ENCODE assay signal across 23 mouse cellular contexts in genomic region chr10:67123756-67124155, GRCm38 (mm10). TPM values are rescaled to one million over a fixed set of nuclear protein-coding genes. Genes with fewer than 3 reads are reported as not detected.
DNase-seq lines count a peak whose midpoint lies in the region; ATAC-seq and TF ChIP-seq lines count a peak whose summit lies in the region.
"Had no signal": no experiment of that assay in that cellular context is flagged by ENCODE, and none has a peak within 500 bp of the region (broad histone marks: within the 10 kb centered on the region; RNA-seq: fewer than 3 reads in every experiment).

No protein-coding gene starts in this region.

- dilution Hi-C loops in CH12.LX (cut with MboI; ENCODE audit: extremely low pct_ligation_motif_present, extremely low pct_unique_long_range_greater_than_20kb, low sequenced_read_pairs): no loop called here

- no peak for DNase-seq in heart, embryonic 10.5 days (ENCODE audit: low spot score)
- DNase-seq in heart, postnatal 10 days: no peak
- DNase-seq in limb, embryonic 11.5 days (ENCODE audit: low spot score): peak; percentile 8
- DNase-seq in limb, embryonic 10.5 days (ENCODE audit: low spot score): no peak
- no peak for DNase-seq in CH12.LX (ENCODE audit: extremely low read depth)
- no peak for DNase-seq in spleen, postnatal 36 days (ENCODE audit: low spot score in 2 of 2)
- DNase-seq: adrenal gland, postnatal 14 days; gastrocnemius, postnatal 10 days; kidney, adult 9 months; kidney, postnatal 4 days; layer of hippocampus, postnatal 36 days; left cerebral cortex, postnatal 4 days; retina, postnatal 1 day; thymus, adult 18-20 months had no signal

- TF ChIP-seq CTCF in CH12.LX (conservative IDR thresholded peaks at IDR 0.05 in 1 of 2, IDR thresholded peaks at IDR 0.05 in 1 of 2; ENCODE audit: low read depth in 2 of 2, low read length in 2 of 2): no peak

- peak overlapping the region; percentile 18; the same call in 1 of the 2 replicates for H3K27ac ChIP-seq in heart, embryonic 10.5 days
- no peak overlapping the region for H3K27ac ChIP-seq in limb, embryonic 11.5 days (replicated peaks; ENCODE audit: low read depth, low read length)
- H3K27ac ChIP-seq in limb, embryonic 10.5 days: no peak overlapping the region
- H3K27ac ChIP-seq in CH12.LX (ENCODE audit: insufficient read depth, low read depth): no peak overlapping the region
- H3K27ac ChIP-seq: embryonic facial prominence, embryonic 12.5 days; hindbrain, embryonic 12.5 days; liver, embryonic 15.5 days had no signal

- peak; percentile 51; the same call in 1 of the 2 replicates for TF ChIP-seq EP300 in CH12.LX (IDR thresholded peaks at IDR 0.05; ENCODE audit: low read length)

- peaks cover 61% of the 10 kb centered on the region for H3K4me1 ChIP-seq in heart, embryonic 10.5 days
- H3K4me1 ChIP-seq in limb, embryonic 11.5 days (ENCODE audit: control insufficient read depth, insufficient read depth, low read length): 0 out of 2 replicates have a peak, but pooled peaks cover 5% of the 10 kb centered on the region
- peaks cover 29% of the 10 kb centered on the region for H3K4me1 ChIP-seq in limb, embryonic 10.5 days
- H3K4me1 ChIP-seq in CH12.LX (ENCODE audit: control insufficient read depth in 1 of 2, insufficient read depth in 2 of 2): peaks cover 11 to 57% of the 10 kb centered on the region in 2 experiments

- peaks cover 91% of the 10 kb centered on the region for H3K79me2 ChIP-seq in CH12.LX (replicated peaks; ENCODE audit: control insufficient read depth, extremely low read depth, insufficient read depth, poor library complexity, severe bottlenecking)

- H3K4me3 ChIP-seq in heart, embryonic 10.5 days: no peak overlapping the region
- no peak overlapping the region for H3K4me3 ChIP-seq in limb, embryonic 11.5 days (ENCODE audit: low read depth, low read length)
- H3K4me3 ChIP-seq in limb, embryonic 10.5 days: no peak overlapping the region
- H3K4me3 ChIP-seq in CH12.LX (replicated peaks in 1 of 3; ENCODE audit: low read depth in 2 of 3, low read length in 2 of 3, poor library complexity in 1 of 3): no peak overlapping the region
- H3K4me3 ChIP-seq: embryonic facial prominence, embryonic 12.5 days; hindbrain, embryonic 12.5 days; liver, embryonic 15.5 days had no signal

- H3K9ac ChIP-seq in limb, embryonic 11.5 days (ENCODE audit: low read length): no peak overlapping the region
- H3K9ac ChIP-seq in CH12.LX (ENCODE audit: insufficient read depth, low read depth): 0 out of 2 replicates have a peak overlapping the region, but pooled peaks have one; percentile 14
- H3K9ac ChIP-seq: embryonic facial prominence, embryonic 12.5 days; hindbrain, embryonic 12.5 days; liver, embryonic 15.5 days had no signal

- no peaks in the 10 kb centered on the region for H3K27me3 ChIP-seq in heart, embryonic 10.5 days (ENCODE audit: insufficient read depth, poor library complexity, severe bottlenecking)
- H3K27me3 ChIP-seq in limb, embryonic 11.5 days (ENCODE audit: control insufficient read depth, insufficient read depth, low read length): no peaks in the 10 kb centered on the region
- no peaks in the 10 kb centered on the region for H3K27me3 ChIP-seq in limb, embryonic 10.5 days (ENCODE audit: low read depth, poor library complexity, severe bottlenecking)
- H3K27me3 ChIP-seq in CH12.LX (replicated peaks): no peaks in the 10 kb centered on the region
- H3K27me3 ChIP-seq: embryonic facial prominence, embryonic 12.5 days; hindbrain, embryonic 12.5 days; Patski had no signal

- TF ChIP-seq POLR2A in CH12.LX (IDR thresholded peaks at IDR 0.05; ENCODE audit: low read depth, low read length): no peak

- no peak for TF ChIP-seq RAD21 in CH12.LX (IDR thresholded peaks at IDR 0.05; ENCODE audit: low read depth, low read length)

- in situ Hi-C loops in CH12.LX (cut with MboI; ENCODE audit: low pct_ligation_motif_present, low pct_unique_long_range_greater_than_20kb, low sequenced_read_pairs): no loop called here

- H3K4me2 ChIP-seq in limb, embryonic 11.5 days (ENCODE audit: low read depth, severe bottlenecking): no peak overlapping the region
- H3K4me2 ChIP-seq in CH12.LX (ENCODE audit: insufficient read depth, low read depth, poor library complexity, severe bottlenecking): peak overlapping the region; percentile 48
- H3K4me2 ChIP-seq: embryonic facial prominence, embryonic 12.5 days; hindbrain, embryonic 12.5 days; liver, embryonic 15.5 days; midbrain, embryonic 11.5 days had no signal

- no peak for ATAC-seq in limb, embryonic 11.5 days (ENCODE audit: insufficient number of reproducible peaks, low FRiP score, low TSS enrichment, low read depth)
- peak; percentile 53 for ATAC-seq in megakaryocyte, adult 5-6 weeks (ENCODE audit: poor library complexity, severe bottlenecking)
- no peak for ATAC-seq in erythroid progenitor cell, adult 5-6 weeks (replicated peaks; ENCODE audit: low FRiP score, poor library complexity, severe bottlenecking)
- ATAC-seq: activated CD4-positive, CD25-positive, alpha-beta regulatory T cell, adult 4 months; forebrain, embryonic 16.5 days; Patski had no signal

- no peaks in the 10 kb centered on the region for H3K36me3 ChIP-seq in heart, embryonic 10.5 days
- H3K36me3 ChIP-seq in limb, embryonic 11.5 days (ENCODE audit: control insufficient read depth, insufficient read depth, low read length): no peaks in the 10 kb centered on the region
- no peaks in the 10 kb centered on the region for H3K36me3 ChIP-seq in limb, embryonic 10.5 days
- H3K36me3 ChIP-seq in CH12.LX (replicated peaks in 1 of 2; ENCODE audit: control insufficient read depth in 1 of 2, insufficient read depth in 1 of 2, low read length in 1 of 2): peaks cover 5 to 41% of the 10 kb centered on the region in 2 experiments
- H3K36me3 ChIP-seq: embryonic facial prominence, embryonic 12.5 days; hindbrain, embryonic 12.5 days; liver, embryonic 15.5 days had no signal

- 51% methylated on average over 2 of the region's 2 CpGs for WGBS in heart, embryonic 10.5 days
- 58% methylated on average over 2 of the region's 2 CpGs for WGBS in limb, embryonic 11.5 days
- 78% methylated on average over 2 of the region's 2 CpGs for WGBS in limb, embryonic 10.5 days

- intact Hi-C loops in heart, postnatal 10 days (cut with DNase I): no loop called here

- H3K9me3 ChIP-seq in heart, embryonic 10.5 days: no peaks in the 10 kb centered on the region
- no peaks in the 10 kb centered on the region for H3K9me3 ChIP-seq in limb, embryonic 11.5 days (ENCODE audit: control insufficient read depth, low read length)
- no peaks in the 10 kb centered on the region for H3K9me3 ChIP-seq in limb, embryonic 10.5 days (replicated peaks)
- peaks cover 17% of the 10 kb centered on the region for H3K9me3 ChIP-seq in CH12.LX (replicated peaks; ENCODE audit: low read length)
- H3K9me3 ChIP-seq: embryonic facial prominence, embryonic 12.5 days; hindbrain, embryonic 12.5 days; liver, embryonic 15.5 days had no signal

TF ChIP-seq in CH12.LX, 34 proteins besides CTCF, POLR2A, EP300 and RAD21:
- TF ChIP-seq MEF2A (IDR thresholded peaks at IDR 0.05; ENCODE audit: borderline replicate concordance, low read depth, low read length): 0 out of 2 replicates have a peak, but pooled peaks have one; percentile 48
- no peak for TF ChIP-seq MAX (IDR thresholded peaks at IDR 0.05; ENCODE audit: low read length)
TF ChIP-seq in CH12.LX: peak in this region for 1.

RNA-seq across cellular contexts. Expression of gene Reep3, which starts 27.0 kb away (rescaled TPM):
- 21.2 and 26.1 TPM in 2 replicates for polyA plus RNA-seq in heart, embryonic 10.5 days (2016; fragmentation: Nextera tagmentation; extraction: Ambion mirVana)
- 10 to 100 TPM; 41.5 to 41.9 TPM for total RNA-seq in heart, postnatal 10 days (2021)
- polyA plus RNA-seq in limb, embryonic 11.5 days (2014; fragmentation: Nextera tagmentation; extraction: Ambion mirVana): 21.7 and 22.0 TPM in 2 replicates
- 17.8 and 22.2 TPM in 2 replicates for polyA plus RNA-seq in limb, embryonic 10.5 days (2016; fragmentation: Nextera tagmentation; extraction: Ambion mirVana)
- total RNA-seq in CH12.LX (2012; rRNA removed): 20.3 and 23.2 TPM in 2 replicates
- 20.0 and 23.3 TPM in 2 replicates for total RNA-seq in CH12.LX (2014; rRNA removed)
- 20.5 and 21.8 TPM in 2 replicates for polyA plus RNA-seq in CH12.LX (2012; ENCODE audit: insufficient read length, low read depth)
- 84.2 and 101 TPM in 2 replicates for total RNA-seq in megakaryocyte, adult 5-6 weeks (2015)
- total RNA-seq in megakaryocyte, adult 5-6 weeks (2017): 46.7 and 59.2 TPM in 2 replicates
- 9.7 and 23.9 TPM in 2 replicates for total RNA-seq in erythroid progenitor cell, adult 5-6 weeks (2015; ENCODE audit: low replicate concordance)
- 5.0 and 7.9 TPM in 2 replicates for total RNA-seq in erythroid progenitor cell, adult 5-6 weeks (2017; ENCODE audit: low replicate concordance)

RNA-seq across cellular contexts. Expression of gene Jmjd1c, which starts 27.8 kb away (rescaled TPM):
- polyA plus RNA-seq in heart, embryonic 10.5 days (2016; fragmentation: Nextera tagmentation; extraction: Ambion mirVana): 27.8 and 30.4 TPM in 2 replicates
- 10 to 100 TPM; 55.9 to 64.7 TPM for total RNA-seq in heart, postnatal 10 days (2021)
- polyA plus RNA-seq in limb, embryonic 11.5 days (2014; fragmentation: Nextera tagmentation; extraction: Ambion mirVana): 41.6 and 43.0 TPM in 2 replicates
- polyA plus RNA-seq in limb, embryonic 10.5 days (2016; fragmentation: Nextera tagmentation; extraction: Ambion mirVana): 27.6 and 31.6 TPM in 2 replicates
- total RNA-seq in CH12.LX (2012; rRNA removed) (41.2 and 41.6 TPM in 2 replicates), CH12.LX (2014; rRNA removed) (41.2 and 41.4 TPM in 2 replicates)
- 40.9 and 50.1 TPM in 2 replicates for polyA plus RNA-seq in CH12.LX (2012; ENCODE audit: insufficient read length, low read depth)
- 96.1 and 96.7 TPM in 2 replicates for total RNA-seq in megakaryocyte, adult 5-6 weeks (2015)
- total RNA-seq in megakaryocyte, adult 5-6 weeks (2017): 69.0 and 91.8 TPM in 2 replicates
- total RNA-seq in erythroid progenitor cell, adult 5-6 weeks (2015; ENCODE audit: low replicate concordance): 33.5 and 37.1 TPM in 2 replicates
- 19.8 and 26.1 TPM in 2 replicates for total RNA-seq in erythroid progenitor cell, adult 5-6 weeks (2017; ENCODE audit: low replicate concordance)
